Mouse (Mus musculus) cerebellum, adult 18-20 months (tissue): Measurements from ENCODE around the gene Ap3b1.

Experiments
- DNase-seq, 2 experiments: peaks; one replicate each; pipeline ENCODE4 v3.0.0; 2021

The Ap3b1 gene

DNA sequence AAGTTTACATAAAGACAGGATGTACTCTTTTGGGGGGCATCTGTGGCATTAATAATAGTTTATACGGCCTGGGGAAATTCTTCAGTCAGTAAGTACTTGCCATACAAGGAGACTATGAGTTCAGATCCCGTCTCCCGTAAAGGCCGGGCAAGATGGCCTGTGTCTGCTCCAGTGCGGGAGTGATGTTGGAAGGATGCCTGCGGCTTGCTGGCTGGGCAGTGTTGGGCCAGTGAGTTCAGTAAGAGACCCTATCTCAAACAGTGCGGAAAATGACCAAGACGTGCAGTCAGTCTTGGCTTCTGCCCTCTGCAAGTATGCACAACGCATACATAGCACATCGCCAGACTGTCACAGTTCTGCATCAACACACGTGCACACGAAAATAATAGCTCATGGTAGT is 95.4 kb downstream of the Ap3b1 start:
- no peak for DNase-seq

DNA sequence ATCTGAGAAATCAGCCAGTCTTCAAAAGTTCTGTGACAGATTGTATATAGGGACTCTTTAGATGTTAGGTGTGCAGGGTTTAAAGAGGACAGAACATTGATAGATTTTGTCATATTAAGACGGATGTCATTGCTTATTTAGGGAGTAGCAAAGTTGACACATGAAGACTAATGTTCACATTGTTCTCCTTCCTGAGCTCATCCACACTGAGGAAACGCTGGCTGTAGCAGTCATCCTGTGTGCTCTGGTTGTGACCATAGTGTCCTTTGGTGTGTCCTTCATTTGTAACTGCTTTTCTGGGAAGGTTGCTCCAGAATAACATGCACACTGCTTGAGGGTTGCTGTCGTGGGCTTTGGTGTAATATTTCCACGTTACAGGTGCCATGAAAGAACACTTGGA is 100.4 kb downstream of the Ap3b1 start:
- no peak for DNase-seq

DNA sequence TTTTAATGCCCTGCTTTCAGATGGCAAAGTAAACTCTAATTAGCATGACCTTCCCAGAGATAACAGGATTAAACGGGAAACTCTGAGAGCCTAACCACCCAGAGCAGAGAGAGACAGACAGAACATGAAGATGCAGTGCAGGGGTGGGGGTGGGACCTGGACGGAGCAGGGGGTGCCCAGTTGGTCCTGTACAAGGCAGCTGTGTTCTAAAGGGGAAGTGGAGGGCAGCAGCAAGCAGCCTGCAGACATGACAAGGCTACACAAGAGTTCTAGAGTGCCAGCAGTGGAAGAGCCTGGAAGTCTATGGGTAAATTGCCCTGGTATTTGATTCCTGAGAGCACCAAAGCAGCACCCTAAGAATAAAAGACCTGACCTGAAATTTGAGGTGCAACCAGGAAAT is 105.5 kb downstream of the Ap3b1 start:
- DNase-seq = no peak

DNA sequence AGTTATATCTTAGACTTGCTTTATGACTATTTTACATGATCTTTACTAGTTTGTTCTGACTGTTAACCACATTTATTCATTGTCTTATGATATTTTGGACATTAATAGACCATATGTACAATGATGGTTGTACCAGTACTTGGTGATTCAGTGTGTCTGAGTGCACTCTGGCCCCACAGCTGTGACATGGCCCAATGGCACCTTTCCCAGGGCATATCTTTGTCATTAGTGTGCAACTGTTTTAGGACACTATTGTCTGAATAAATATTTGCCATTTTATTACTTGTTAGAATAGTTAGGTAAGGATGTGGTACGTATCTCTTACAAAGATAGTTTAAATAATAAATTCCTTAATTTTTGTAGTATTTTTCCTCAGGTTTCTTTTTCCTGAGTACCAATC is 109.8 kb downstream of the Ap3b1 start:
- no peak for DNase-seq

DNA sequence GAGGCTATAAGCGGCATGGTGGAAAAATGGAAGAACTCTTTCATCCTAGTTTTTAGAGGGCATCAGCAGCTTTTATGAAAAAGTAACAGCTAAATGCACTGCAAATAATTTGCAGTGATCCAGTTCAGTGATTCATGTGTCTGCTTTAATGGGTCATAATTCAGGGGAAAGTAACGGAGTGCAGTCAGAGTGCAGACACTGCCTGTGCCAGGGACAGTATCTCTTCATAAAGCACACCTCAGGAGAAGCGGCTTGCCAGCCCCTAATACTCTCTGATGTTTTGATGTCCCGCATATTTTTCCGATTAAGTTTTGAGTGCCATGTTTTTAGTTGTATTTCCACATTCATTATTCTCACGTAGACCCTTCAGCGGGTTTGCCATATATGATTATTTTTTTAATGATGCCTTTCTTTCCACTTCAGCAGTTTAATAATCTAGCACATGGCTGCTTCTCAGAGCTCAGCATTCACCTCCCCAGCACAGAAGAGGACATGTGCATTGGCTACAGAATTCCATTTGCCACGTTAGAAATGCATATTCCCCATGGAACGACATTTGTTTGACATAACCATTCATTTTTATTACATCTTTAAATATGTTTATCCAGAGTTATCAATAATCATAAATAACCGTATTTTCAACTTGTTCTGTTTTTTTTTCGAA is 112.4 kb downstream of the Ap3b1 start:
- DNase-seq = no peak

DNA sequence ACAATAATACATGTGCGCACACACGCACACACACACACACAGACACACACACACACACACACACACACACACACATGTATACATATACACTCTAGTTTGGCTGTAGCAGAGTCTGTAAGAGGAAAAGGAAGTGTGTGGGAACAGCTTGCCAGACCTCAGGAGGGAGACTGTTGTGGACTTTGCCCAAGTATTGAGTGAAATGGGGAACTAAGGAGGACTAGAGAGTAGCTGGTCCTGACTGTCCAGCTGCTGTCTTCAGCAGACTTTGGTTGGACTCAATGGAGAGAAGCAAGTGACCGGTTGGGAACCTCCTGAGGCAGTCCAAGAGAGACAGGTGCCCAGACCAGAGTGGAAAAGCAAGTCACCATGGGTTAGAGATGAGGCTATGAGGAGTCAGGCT is 117.4 kb downstream of the Ap3b1 start:
- DNase-seq = no peak

DNA sequence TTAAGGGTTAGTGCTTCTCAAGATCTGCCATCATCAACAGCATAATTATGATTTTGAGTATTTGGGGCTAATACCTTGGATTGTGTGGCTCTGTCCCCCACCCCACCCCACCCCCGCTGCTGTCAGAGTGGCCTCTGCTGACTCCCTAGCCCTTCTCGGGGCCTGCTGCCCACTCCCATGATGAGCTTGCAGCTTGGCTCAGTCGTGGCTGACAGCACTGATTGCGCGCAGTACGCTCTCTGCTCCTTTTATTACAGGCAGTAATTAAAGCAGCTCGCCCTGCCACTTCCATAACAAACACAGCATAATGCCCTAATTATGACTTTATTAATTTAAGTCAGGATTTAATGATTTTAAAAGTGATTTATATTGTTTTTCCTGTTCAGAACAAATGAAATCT is 121.5 kb downstream of the Ap3b1 start:
- DNase-seq = no peak

DNA sequence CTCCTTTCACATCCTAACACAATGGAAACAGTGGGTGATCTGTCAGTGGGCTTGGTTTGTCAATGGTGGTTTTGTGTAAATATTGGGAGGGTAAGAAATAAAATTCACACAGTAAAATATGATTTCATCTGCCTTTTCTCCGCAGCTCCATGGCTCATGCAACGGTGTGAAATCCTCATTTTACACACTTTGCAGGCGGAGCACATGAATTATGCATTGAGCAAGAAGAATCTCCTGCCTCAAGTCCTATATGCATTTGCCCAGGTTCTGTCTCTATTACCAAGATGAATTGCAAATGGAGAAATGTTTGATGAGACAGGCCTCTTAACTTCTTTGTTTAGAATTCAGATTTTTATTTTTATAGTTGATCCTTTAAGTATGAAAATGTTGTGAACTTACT is 131.9 kb downstream of the Ap3b1 start:
- DNase-seq = no peak

DNA sequence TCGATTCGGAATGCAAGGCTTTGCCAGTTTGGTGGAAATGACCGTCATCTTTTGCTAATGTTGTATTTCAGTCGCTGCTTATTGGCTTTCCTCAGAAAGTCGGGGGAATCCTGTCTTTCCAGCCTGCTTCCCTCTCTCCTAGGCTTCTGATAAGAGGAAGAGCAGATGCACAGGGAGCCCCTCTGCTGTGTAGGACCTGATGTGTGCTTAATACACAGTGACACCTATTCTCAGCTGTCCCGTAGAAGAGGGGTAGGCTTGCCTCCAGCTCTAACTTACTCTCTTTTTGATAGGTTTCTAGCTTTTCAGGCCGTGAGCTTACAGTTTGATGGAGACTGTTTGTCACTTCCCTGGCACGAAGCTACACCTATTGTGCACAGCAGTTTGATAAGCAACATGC is 132.4 kb downstream of the Ap3b1 start:
- DNase-seq = no peak

DNA sequence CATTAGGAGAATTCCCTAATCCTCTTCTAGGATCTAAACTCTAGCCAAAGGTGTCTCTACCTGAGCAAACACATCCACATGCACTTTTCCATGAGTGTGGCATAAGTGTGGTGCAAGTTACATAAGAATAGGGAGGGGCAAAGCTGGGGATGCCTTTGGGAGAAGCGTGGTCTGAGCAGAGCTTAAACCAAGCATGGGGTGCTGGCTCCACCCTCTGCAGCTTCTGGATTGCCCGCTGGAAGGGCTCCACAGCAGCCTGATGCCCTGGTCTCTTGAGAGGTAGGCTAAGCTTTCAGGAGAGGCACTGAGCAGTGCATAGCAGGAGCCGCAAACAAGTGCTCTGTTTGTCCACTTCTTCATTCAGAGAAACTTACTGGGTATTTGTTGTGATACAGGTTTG is 138.8 kb downstream of the Ap3b1 start:
- no peak for DNase-seq

DNA sequence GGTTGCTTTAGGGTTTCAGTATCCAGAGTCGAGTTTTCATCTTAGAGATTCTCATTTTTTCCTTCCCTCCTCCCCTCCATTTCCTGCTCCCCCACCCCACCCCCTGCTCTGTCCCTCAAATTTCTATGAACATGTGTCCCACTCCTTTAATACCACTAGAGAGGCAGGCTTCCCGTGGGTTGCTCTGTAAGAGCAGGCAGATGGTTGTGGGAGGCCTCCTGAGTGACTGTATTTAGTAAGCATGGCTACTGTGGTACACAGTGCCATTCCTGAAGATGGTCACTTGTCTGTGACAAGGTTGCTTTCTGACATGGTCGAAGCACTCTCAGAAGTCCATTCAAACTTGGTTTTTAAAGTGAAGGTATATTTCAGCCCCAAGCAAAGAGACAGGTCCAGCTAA is 147.7 kb downstream of the Ap3b1 start:
- DNase-seq = no peak

DNA sequence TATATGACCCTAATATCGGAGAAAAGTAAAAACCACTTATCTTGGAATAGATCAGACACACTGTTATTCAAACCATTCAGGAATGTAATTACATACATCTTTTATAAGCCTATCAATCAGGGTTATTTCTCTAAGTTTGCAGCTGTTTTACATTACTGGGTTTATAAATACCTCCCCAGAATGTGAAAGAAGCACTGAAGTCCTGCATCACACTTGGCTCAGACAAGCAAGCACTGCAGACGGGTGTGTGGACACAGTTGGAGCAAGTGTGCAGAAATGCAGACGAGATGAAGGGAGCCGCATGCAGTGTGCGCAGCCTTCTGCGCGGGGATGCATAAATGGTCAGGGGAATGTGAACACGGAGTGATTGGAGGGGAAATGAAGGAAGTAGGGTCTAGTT is 149.6 kb downstream of the Ap3b1 start:
- DNase-seq = no peak

DNA sequence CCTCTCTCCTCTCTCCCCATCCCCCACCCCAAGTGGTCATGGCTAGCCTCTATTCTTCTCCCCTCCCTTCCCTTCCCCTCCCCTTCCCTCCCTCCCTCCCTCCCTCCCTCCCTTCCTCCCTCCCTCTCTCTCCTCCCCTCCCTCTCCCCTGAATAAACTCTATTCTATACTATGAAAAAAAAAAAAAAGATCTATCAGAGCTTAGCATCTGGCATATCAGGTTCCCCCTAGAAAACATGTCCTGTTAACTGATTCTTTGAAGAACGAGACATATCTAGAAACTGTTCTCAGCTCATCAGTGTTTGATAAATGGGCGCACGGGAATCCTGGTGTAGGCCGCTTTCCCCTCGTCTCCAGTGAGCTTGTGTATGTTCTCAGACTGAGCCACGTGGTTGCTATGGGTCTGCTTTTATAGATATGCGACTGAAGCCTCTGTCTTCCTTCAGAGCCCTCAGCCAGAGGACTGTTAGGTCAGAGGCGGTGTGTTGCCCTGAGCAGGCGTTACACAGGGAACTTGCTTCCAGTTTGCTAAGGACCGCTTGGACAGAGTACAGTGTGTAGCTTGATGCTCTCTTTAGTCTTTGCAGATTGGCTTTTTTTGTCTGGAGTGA is 154.5 kb downstream of the Ap3b1 start:
- no peak for DNase-seq

DNA sequence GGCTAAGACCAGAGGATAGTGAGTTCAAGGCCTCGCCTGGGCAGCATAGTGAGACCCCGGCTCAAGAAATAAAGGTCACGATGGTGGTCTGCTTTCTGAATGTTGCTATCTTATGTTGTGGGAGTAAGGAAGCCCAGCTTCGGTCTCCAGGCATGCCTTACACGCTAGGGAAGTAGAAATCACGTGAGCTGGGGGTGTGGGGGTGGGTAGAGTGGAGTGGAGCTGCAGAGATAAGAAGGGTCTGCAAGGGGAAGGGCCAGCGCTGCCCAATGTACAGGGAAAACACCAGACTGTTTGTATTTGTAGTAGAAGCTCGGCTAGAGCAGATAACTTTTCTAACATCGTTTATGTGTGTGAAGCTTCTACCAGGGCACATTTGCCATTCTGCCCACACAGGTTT is 155.1 kb downstream of the Ap3b1 start:
- no peak for DNase-seq

DNA sequence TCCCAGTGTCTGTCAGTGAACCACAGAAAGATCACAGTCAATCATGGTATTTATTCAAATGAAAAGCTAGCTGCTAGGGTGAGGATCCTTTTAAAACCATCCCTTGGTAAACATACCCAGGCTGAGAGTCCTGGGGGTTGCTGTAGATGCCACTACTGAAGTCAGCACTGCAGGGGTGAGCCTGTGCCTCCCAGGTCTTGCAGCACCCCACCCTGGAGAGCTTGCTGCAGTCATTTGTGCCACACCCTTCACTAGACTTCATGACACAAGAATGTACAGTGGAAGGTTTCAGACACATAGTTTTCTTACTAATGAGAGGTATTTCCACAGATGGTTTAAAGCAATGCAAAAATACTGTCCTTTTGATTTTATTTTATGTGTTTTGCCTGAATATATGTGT is 156.2 kb downstream of the Ap3b1 start:
- DNase-seq = no peak

DNA sequence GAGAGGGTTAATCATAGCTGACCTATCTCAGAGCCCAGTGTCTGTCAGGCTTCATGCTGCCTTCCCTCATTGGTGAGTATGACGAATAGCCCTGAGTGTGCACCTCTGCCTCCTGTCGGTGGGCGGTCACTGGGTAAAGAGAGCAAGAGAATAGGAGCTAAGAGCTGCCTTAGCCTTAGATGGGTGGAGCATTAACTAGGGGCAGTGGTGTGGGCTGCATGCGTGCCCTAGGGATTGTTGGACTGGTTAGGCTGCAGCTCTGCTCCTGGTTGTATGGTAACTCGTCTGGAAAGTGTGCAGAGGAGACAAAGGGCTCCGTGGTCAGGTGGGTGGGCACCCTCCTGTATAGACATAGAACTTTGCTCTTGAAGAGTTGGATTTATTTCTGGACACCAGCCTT is 157.8 kb downstream of the Ap3b1 start:
- no peak for DNase-seq

DNA sequence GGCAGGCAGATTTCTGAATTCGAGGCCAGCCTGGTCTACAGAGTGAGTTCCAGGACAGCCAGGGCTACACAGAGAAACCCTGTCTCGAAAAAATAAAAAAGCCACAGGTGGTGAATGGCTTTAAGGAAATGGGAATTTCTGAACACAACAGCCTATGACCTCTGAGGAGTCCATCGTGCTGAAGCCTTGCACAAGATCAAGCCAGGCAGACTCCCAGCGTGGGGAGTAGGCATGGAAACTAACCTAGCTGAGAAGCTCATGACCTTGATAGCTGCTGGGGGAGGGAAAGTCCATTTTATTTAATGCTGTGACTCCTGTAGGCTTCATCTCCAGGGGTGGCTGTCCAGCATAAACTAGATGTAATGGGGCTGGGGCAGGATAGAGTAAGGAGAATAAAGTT is 159.4 kb downstream of the Ap3b1 start:
- no peak for DNase-seq

DNA sequence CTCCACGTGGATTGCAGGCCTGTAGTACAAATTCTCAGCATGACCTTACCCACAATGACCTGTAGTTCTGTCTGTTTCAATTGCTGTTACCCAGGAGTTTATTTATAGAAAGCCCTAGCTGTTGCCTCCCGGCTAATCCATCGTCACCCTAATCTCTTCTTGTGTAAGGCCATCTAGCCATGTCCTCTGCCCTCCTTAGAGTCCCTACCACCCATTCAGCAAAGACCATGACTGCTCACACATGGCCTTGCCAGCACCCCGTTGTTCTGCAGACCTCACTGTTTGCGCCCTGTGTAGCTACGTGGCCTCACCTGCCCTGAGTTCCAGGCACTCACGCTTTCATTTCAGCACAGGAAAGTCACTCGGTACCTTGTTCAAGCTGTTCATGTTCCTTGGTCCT is 160.5 kb downstream of the Ap3b1 start:
- no peak for DNase-seq

DNA sequence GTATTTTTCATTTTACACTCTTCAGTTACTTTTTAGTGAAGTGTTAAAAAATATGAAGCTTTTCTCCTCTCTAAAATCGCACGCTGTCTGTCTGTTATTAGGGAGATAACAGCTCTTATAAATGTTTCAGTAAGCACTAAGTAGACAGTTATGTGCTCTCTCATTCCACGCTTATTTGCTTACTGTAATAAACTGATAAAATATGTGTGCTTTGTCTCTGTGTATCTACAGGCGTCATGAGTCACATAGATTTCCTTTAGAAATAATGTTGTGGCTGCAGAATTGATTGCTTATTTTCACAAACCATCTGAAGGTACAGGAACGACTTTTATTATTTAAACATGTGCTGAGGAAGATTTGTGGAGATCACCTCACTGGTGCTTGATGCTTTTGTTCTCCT is 164.5 kb downstream of the Ap3b1 start:
- no peak for DNase-seq

DNA sequence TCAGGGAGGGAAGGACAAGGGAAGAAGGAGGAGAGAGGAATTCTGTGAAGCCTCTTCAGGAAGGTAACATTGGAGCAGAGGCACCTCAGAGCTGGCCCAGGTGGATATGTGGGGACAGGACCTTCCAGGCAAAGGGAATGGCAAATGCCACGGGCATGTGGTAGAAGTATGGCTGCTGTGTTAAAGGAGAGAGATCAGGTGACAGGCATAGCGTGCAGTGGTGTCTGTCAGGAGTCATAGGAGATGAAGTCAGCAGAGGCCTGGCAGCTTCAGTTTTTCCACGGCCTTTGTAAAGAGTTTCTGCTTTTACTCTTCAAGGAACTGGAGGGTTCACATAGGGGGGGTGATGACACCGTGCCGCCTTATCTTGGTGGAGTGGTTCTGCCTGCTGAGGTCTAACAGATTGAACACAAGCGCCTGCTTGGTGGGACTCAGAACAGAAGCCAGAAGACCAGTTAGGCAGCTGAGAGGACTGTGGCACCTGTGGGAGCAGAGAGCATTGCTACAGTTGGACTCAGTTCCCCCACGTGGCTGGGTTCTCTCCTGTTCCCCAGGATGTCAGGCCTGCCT is 166.0 kb downstream of the Ap3b1 start:
- no peak for DNase-seq

DNA sequence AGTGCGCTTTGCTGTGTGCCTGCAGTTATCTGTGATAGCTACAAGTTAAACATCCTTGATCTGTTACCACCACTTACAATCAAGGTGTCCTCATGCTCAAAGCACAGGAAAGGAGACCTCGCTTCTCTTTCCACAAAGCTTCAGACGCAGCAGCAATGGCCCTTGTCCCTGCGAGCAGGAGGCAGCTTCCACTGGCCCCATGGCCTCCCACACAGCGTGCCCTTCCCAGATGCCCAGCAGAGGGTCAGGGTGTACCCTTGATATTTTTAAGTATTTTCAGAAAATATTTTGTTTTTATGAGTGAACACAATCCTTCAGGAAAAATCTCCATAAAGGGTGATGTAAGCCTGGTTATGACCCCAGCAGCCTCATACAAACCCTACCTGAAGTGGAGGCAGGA is 170.4 kb downstream of the Ap3b1 start:
- no peak for DNase-seq

DNA sequence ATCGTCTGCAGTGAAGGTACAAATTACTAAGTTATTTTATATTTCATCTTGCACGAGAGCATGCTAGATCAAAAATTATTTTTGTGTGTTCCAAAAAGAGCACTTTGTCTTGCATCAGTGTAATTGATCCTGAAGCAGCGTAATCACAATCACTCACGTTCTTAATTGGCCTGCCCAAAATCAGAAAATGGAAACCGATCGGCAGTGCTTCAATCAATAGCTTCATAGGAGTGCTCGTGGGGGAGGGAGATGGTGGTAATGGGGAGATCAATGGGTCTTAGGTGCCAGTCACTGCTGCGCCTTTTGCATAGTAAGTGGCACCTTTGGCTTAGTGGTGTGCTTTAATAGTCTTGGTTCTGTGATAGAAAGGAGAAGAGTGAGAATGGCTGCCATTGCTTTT is 174.8 kb downstream of the Ap3b1 start:
- DNase-seq = no peak

DNA sequence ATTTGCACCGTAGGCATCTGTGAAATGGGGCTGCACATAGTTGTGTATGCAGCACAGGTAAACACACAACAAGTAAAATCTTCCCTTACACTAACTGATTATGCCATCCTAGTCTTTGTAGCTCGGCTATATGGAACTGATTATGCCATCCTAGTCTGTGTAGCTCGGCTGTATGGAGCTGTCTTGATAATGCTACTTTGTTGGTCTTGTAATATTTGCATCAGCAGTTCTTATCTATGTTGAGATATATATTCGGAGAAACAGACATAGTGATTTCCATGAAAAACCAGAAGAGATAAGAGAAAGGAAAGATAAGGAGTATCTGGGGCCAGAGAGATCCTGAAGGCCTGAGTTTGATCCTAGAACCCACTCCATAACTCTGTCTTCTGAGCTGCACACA is 178.6 kb downstream of the Ap3b1 start:
- DNase-seq = no peak

DNA sequence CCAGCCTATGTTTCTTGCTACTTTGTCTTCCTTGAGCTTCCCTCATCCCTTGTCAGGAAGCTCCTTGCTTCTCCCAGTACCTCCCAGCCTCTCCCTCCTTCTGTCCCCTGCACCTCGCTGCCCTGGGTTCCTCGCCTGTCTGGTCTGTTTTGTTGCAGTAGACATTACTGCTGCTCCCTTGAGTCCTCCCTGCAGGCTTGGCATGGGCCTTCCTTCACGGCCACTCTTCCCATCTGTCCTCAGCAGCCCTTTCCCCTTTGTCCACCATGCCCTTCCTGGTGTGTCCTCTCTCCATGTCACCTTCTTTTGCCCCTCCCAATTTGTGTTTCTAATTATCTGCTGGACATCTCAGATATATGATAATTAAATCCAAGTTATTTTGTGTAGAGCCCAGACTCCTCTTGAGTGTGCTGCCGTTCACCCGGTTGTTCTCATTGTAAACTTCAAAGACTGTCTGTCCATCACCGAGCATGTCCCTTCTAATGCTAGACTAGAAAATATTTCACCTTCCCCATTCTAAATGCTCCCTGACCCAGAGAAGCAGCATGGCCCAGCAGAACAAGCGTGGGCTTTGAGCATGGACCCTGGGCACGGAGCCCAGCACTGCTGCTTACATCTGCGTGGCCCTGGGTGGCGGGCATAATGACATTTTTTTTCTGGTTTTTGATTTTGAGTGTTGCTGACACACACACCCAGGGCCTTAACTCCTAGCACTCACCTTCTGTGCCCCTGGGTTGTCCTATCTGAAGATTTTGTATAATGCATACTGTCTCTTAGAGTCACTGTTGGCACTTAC is 181.3 kb downstream of the Ap3b1 start:
- DNase-seq = no peak
